Mouse (Mus musculus) kidney, embryonic 15.5 days (tissue): ENCODE measurements around the gene Rnf141. TPM values are rescaled to one million over a fixed set of nuclear protein-coding genes. Genes with fewer than 3 reads are reported as not detected.

ENCODE experiments used
- ATAC-seq: fragments of 200-750 bp; cut with Nextera tagmentation; replicated peaks from 2 replicates; pipeline ENCODE4 v1.8.0; 2017; ENCODE audit warnings: moderate TSS enrichment; ENCODE audit not compliant: low FRiP score
- H3K27ac ChIP-seq: fragments of 300-500 bp; sonication (generic); 2 replicates; pipeline ENCODE4 v1.5.1; 2015; ENCODE audit warnings: mild to moderate bottlenecking, inconsistent platforms
- H3K27me3 ChIP-seq: fragments of 300-500 bp; sonication (generic); 2 replicates; pipeline ENCODE4 v1.6.1; 2015; ENCODE audit warnings: inconsistent platforms
- H3K36me3 ChIP-seq: fragments of 300-500 bp; sonication (generic); 2 replicates; pipeline ENCODE4 v1.6.1; 2015; ENCODE audit warnings: inconsistent platforms
- H3K4me1 ChIP-seq: fragments of 300-500 bp; sonication (generic); 2 replicates; pipeline ENCODE4 v1.6.1; 2015; ENCODE audit warnings: inconsistent platforms
- H3K4me2 ChIP-seq: fragments of 300-500 bp; sonication (generic); 2 replicates; pipeline ENCODE4 v1.6.1; 2015; ENCODE audit warnings: moderate library complexity, mild to moderate bottlenecking, inconsistent platforms
- H3K4me3 ChIP-seq: fragments of 300-500 bp; sonication (generic); replicated peaks from 2 replicates; pipeline ENCODE4 v1.5.1; 2015; ENCODE audit warnings: mild to moderate bottlenecking, inconsistent platforms
- H3K9ac ChIP-seq: fragments of 300-500 bp; sonication (generic); 2 replicates; pipeline ENCODE4 v1.6.1; 2015; ENCODE audit warnings: mild to moderate bottlenecking, inconsistent platforms
- H3K9me3 ChIP-seq: fragments of 300-500 bp; sonication (generic); replicated peaks from 2 replicates; pipeline ENCODE4 v1.6.1; 2016; ENCODE audit warnings: inconsistent platforms
- WGBS: fragments of 180-500 bp; shearing (Covaris S2); methylation state at CpG from one replicate; pipeline ENCODE4 v1.1.7; 2015; ENCODE audit warnings: mixed read lengths; 5-methylcytosine and 5-hydroxymethylcytosine counted together
- polyA plus RNA-seq: library from polyadenylated mRNA; unstranded; fragments of >200 nt; fragmentation: Nextera tagmentation; extraction: Ambion mirVana; gene quantifications from 2 replicates; pipeline ENCODE4 v1.2.1, GENCODE M21; 2015

The Rnf141 gene
- polyA plus RNA-seq, 1 experiment from 2014 or later: 30.8 TPM

DNA sequence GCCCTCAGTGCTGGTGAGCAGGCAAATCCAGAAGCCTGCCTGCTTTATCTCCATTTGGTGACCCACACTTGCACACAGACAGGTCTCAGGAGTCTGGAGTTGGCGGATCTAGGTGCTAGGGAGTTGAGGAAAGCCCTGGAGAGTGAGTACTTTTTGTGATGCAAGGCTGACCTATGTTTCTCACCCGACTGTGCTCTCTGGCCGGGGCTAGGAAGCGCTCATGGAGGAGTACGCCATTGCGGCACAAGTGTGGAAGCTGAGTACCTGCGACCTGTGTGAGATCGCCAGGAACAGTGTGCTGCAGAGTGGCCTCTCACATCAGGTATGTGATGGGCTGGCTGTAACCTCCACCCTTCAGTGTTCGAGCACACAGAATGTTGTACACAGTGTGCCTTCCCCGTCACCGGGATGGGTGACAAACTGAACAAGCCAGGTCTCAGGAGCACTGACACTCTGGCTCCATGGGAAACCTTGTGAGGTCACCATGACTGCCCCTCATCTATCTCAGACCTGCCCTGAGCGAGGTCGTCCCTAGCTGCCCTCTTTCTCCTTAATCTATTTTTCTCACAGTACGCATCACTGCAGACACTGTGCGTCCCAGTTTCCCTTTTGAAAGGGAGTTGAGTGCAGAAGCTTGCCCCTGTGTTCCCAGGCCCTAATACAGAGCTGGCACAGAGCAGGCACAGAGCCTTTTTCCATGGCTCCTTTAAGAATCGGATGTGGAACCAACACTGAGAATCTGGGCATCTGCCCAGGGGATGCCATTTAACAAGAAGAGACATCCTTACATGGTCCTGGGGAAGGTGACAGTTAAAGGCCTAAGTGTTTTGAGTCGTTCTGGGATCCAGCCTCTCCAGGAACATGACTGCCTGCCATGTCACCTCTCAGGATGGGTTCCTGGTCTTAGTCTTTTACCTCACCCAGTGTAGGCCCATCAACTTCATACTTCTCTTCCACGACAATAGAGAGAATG, 34.4 kb downstream of the Rnf141 start:
- Histone ChIP-seq H3K4me2 (no peak overlapping the region), H3K27ac (no peak overlapping the region), H3K27me3 (no peaks in the 10 kb centered on the region), H3K36me3 (peaks cover 26% of the 10 kb centered on the region; the same call in 1 of the 2 replicates), H3K9ac (no peak overlapping the region), H3K4me3 (no peak overlapping the region), H3K9me3 (no peaks in the 10 kb centered on the region), H3K4me1 (no peaks in the 10 kb centered on the region)
- ATAC-seq: no peak
- 88% methylated on average over 18 of the region's 18 CpGs for WGBS

DNA sequence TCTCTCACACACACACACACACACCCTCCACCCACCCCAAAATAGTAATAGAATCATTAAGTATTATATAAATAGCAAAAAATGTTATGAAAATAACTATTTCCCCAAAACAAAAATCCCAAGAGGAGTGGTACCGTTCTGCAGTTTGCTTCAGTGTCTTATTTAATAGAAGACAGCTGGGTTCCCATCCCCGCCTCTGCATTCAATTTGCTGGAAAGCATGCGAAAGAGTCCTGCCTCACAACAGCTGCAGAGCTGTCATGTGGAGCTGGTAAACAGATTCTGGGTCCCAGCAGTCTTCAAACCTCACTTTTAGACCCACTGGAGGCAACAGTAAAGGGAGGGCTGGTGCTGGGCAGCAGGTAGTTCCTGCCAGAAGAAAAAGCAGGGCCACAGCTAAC, 35.3 kb downstream of the Rnf141 start:
- H3K27me3 ChIP-seq: no peaks in the 10 kb centered on the region
- H3K27ac ChIP-seq: no peak overlapping the region
- H3K4me1 ChIP-seq: no peaks in the 10 kb centered on the region
- H3K9ac ChIP-seq: no peak overlapping the region
- ATAC-seq: no peak
- no peak overlapping the region for H3K4me3 ChIP-seq
- 61% methylated on average over 3 of the region's 3 CpGs for WGBS
- no peak overlapping the region for H3K4me2 ChIP-seq
- H3K9me3 ChIP-seq: no peaks in the 10 kb centered on the region
- peaks cover 20% of the 10 kb centered on the region; the same call in 1 of the 2 replicates for H3K36me3 ChIP-seq

DNA sequence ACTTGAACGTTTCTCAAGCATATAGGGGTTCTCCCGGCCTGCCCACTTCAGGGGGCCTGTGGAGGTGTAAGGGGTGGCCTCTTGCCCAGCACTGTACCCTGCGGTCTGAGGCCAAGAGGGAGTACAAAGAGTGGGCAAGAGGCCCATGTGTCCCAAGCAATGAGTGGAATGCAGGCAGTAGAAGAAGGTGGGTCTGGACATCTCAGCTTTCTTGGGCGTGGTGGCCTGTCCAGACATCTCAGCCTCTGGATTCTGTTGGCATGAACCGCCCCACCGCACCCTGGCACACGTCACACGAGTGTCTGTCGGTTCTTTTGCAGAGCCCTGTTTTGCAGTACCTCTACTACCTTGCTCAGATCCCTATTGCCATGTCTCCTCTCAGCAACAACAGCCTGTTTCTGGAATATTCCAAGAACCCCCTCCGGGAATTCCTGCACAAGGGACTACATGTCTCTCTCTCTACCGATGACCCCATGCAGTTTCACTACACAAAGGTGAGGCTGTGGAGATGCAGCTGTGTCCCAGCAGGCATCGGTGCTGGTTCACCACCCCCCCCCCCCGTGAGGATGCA, 36.7 kb downstream of the Rnf141 start:
- no peak overlapping the region for H3K4me2 ChIP-seq
- H3K4me3 ChIP-seq: no peak overlapping the region
- H3K4me1 ChIP-seq: no peaks in the 10 kb centered on the region
- no peaks in the 10 kb centered on the region for H3K9me3 ChIP-seq
- H3K36me3 ChIP-seq: peaks cover 14% of the 10 kb centered on the region; the same call in 1 of the 2 replicates
- ATAC-seq: no peak
- no peaks in the 10 kb centered on the region for H3K27me3 ChIP-seq
- 88% methylated on average over 13 of the region's 13 CpGs for WGBS
- H3K9ac ChIP-seq: no peak overlapping the region
- H3K27ac ChIP-seq: no peak overlapping the region

DNA sequence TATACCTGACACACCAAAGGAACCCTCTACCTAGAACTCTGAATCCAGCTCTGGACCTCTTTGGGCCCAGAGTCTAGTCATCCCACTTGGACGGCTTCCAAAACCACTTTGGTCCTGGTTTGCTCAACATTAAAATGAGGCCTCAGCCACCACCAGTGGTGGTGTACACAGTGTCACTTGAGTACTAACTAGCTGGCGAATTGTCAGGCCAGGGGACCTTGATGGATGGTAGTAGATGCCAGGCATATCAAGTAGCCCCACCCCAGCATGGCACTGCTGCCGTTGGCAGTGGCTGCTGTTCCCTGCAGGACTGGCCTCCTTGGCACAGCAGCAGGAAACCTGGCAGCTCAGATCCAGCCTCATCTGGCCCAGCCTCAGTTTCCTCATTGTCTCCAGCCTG, 40.0 kb downstream of the Rnf141 start:
- Histone ChIP-seq H3K27ac (no peak overlapping the region), H3K36me3 (peaks cover 4% of the 10 kb centered on the region; the same call in 1 of the 2 replicates), H3K4me1 (0 out of 2 replicates have a peak, but pooled peaks cover 2% of the 10 kb centered on the region), H3K9me3 (no peaks in the 10 kb centered on the region), H3K4me2 (no peak overlapping the region), H3K9ac (no peak overlapping the region), H3K27me3 (no peaks in the 10 kb centered on the region), H3K4me3 (no peak overlapping the region)
- WGBS: 69% methylated on average over 3 of the region's 3 CpGs
- no peak for ATAC-seq

DNA sequence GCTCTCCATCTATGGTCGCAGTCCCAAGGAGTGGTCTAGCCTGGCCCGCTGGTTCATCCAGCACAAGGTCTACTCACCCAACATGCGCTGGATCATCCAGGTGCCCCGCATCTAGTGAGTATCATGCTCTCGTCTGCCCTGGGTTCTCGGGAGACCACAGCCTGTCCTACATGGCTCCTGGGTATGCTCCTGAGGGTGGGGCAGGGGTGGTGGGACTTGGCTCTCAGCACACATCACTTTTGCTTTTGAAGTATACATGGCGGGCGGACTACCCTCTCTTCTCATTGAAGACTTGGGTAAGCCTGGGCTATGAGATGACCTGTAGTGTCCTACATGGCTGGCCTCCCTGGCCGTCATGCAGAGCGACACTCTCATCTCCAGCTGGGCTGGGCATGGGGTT, 41.1 kb downstream of the Rnf141 start:
- Histone ChIP-seq H3K4me3 (no peak overlapping the region), H3K36me3 (peaks cover under 1% of the 10 kb centered on the region; the same call in 1 of the 2 replicates), H3K4me2 (no peak overlapping the region), H3K27ac (no peak overlapping the region), H3K4me1 (peaks cover 10% of the 10 kb centered on the region), H3K9ac (no peak overlapping the region), H3K9me3 (no peaks in the 10 kb centered on the region), H3K27me3 (no peaks in the 10 kb centered on the region)
- WGBS: 94% methylated on average over 10 of the region's 10 CpGs
- ATAC-seq: no peak

DNA sequence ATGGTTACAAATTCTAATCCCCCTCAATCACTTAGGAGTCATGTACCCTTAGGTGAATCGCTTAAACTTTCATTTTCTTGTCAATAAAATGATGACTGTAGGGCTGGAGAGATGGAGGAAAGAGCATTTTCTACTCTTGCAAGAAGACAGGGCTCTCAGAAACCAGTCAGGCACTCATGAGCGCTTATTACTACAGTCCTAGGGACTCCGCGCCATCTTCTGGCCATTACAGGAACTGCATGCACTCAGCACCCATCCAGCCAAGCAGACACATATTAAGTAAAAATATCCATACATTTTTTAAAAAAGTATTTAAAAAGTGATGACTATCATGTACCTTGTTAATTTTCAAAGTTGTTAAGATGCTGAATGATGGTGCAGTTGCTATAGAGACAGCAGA, 43.2 kb downstream of the Rnf141 start:
- ATAC-seq: no peak
- Histone ChIP-seq H3K4me2 (no peak overlapping the region), H3K4me3 (no peak overlapping the region), H3K9ac (no peak overlapping the region), H3K36me3 (no peaks in the 10 kb centered on the region), H3K4me1 (peaks cover 15% of the 10 kb centered on the region), H3K27me3 (no peaks in the 10 kb centered on the region), H3K27ac (no peak overlapping the region), H3K9me3 (no peaks in the 10 kb centered on the region)
- WGBS: under 1% methylated on average over 4 of the region's 4 CpGs

DNA sequence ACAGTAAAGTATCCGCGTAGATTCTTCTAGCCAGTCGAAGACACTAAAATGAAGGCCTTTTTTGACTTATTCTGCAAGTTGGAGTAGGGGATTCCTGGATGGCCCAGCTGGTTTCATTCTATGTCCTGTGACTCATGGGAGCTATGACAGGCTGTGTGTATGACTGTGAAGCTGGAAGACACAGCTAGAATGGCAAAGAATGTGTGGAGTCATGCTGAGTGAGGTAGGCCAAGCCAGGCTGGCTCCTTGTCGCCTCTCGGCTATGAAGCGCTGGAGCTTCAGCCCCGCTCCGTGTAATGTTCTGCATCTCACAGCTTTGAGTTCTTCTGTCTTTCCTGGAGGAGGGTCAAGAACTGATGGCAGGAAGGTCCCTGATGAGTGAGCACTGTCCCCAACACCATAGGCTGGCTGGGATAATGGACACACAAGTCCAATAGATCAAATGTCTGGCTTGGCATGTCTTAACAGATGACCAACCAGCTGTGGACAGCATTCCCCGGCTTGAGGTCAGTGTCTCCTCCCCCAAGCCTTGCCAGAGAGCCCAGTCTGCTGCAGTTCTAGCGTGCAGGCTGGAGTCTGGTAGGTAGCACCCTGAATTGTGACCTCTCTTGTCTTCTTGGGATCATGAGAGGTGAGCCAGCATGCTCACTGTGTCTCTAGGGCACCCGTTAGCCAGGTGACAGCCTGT, 46.4 kb downstream of the Rnf141 start:
- ATAC-seq: peak; percentile 74
- no peak overlapping the region for H3K4me3 ChIP-seq

DNA sequence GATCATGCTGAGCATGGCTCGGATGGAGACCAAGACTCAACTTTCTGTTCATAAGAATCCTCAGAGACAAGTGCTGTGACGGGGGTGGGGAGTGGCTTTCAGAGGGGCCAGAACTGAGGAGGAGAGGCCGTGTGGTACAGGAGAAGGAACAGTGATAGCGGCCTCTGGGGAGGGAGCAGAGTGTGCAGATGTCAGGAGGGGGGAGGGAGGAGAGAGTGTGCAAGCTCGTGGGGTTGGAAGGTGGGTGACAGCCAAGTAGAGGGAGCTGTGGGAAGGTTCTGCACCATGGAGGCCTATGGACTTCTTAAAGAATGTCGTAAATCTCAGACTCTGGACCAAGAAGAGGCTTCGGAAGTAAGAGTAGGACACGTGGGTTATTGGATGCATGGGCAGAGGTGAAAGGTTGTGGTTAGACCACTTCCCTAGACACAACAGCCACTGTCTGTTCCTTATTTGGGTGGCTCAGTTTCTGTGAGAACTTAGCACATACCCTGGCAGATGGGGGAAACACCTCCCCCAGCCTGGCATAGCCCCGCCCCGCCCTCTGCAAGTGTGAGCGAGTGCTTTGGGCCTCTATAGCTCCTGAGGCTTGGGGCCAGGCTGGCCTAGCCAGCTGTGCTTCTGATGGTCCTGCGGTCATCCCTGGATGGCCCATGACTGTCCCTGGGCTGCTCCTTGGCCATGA, 47.7 kb downstream of the Rnf141 start:
- H3K4me1 ChIP-seq: peaks cover 20% of the 10 kb centered on the region
- no peak overlapping the region for H3K9ac ChIP-seq
- H3K9me3 ChIP-seq: no peaks in the 10 kb centered on the region
- 66% methylated on average over 12 of the region's 12 CpGs for whole genome bisulfite sequencing
- no peaks in the 10 kb centered on the region for H3K27me3 ChIP-seq
- ATAC-seq: no peak
- H3K4me2 ChIP-seq: no peak overlapping the region
- H3K4me3 ChIP-seq: no peak overlapping the region
- H3K36me3 ChIP-seq: no peaks in the 10 kb centered on the region
- no peak overlapping the region for H3K27ac ChIP-seq

More for the DNA sequence above, 46.4 kb downstream of the Rnf141 start:
- Histone ChIP-seq H3K27me3 (no peaks in the 10 kb centered on the region), H3K27ac (peak overlapping the region; percentile 43), H3K9ac (no peak overlapping the region), H3K4me2 (no peak overlapping the region), H3K9me3 (no peaks in the 10 kb centered on the region), H3K36me3 (no peaks in the 10 kb centered on the region), H3K4me1 (peaks cover 20% of the 10 kb centered on the region)
- 52% methylated on average over 11 of the region's 11 CpGs for WGBS

DNA sequence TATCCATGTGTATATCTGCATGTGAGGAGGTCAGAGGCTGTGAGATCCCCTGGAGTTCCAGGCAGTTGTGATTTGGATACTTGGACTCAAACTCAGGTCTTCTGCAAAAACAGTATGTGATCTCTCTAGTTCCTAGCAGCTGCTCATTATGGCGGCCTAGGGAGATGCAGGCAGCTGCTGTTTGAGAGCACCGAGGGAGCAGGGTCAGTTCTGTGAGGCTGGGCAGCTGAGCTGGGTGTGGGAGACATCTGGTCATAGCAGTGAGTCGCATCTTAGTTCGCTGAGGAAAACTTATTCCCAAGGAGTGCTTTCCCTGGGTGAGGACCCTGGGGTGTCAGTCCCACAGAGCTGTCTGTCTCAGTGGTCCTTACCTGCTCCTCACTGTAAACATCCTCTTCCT, 49.5 kb downstream of the Rnf141 start:
- H3K36me3 ChIP-seq: no peaks in the 10 kb centered on the region
- 64% methylated on average over 4 of the region's 4 CpGs for WGBS
- H3K27ac ChIP-seq: no peak overlapping the region
- no peak overlapping the region for H3K9ac ChIP-seq
- no peak for ATAC-seq
- H3K4me1 ChIP-seq: peaks cover 32% of the 10 kb centered on the region
- no peak overlapping the region for H3K4me3 ChIP-seq
- H3K27me3 ChIP-seq: no peaks in the 10 kb centered on the region
- H3K4me2 ChIP-seq: no peak overlapping the region
- H3K9me3 ChIP-seq: no peaks in the 10 kb centered on the region

DNA sequence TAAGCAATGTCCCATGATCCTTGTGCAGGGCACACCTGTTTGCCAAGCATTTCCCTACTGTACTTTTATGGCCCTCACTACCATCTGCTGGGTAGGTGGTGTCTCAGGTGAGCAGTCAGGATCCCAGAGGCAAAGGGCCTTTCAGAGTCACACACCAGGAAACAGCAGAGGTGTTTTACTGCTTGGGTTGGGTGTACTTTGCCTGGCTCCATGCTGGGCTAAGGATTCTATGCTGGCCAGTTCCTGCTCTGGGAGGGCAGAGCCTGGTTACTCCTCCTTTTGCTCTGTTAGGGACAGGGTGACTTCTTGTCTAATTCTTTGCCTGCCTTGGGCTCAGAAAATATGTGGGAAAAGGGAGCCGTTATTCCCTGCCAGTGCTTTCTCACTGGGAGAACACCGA, 51.4 kb downstream of the Rnf141 start:
- Histone ChIP-seq H3K4me3 (no peak overlapping the region), H3K4me1 (peaks cover 26% of the 10 kb centered on the region), H3K9me3 (no peaks in the 10 kb centered on the region), H3K9ac (no peak overlapping the region), H3K27me3 (no peaks in the 10 kb centered on the region), H3K27ac (no peak overlapping the region), H3K4me2 (no peak overlapping the region), H3K36me3 (no peaks in the 10 kb centered on the region)
- WGBS: 84% methylated on average over 2 of the region's 2 CpGs
- no peak for ATAC-seq

DNA sequence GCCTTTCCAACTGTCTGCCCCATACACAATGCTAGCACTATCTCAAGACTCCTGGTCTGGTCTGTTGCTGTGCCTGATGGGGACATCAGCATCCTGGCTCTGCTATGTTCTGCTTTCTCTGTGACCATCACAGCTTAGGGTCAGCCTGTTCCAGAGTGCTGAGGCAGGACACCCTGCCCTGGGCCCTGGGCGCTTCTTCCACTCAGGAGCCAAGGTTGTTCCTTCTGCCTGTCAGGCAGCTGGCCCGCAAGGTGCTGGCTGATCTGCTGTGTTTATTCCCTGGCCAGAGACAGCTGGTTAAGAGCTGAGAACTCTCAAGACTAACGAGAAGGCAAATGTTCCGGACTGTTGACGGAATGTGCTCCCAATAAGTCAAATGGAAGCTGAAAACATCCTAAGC, 52.1 kb downstream of the Rnf141 start:
- Histone ChIP-seq H3K9ac (no peak overlapping the region), H3K27me3 (no peaks in the 10 kb centered on the region), H3K4me3 (no peak overlapping the region), H3K36me3 (no peaks in the 10 kb centered on the region), H3K4me2 (no peak overlapping the region), H3K27ac (0 out of 2 replicates have a peak overlapping the region, but pooled peaks have one; percentile 32), H3K4me1 (peaks cover 30% of the 10 kb centered on the region), H3K9me3 (no peaks in the 10 kb centered on the region)
- WGBS: 70% methylated on average over 5 of the region's 5 CpGs
- no peak for ATAC-seq
